Mouse (Mus musculus): ENCODE measurements around the gene Golga5. TPM values are rescaled to one million over a fixed set of nuclear protein-coding genes. Genes with fewer than 3 reads are reported as not detected.

Gene Golga5
- polyA plus RNA-seq, 1 experiment from 2014 or later: 35.3 TPM

DNA sequence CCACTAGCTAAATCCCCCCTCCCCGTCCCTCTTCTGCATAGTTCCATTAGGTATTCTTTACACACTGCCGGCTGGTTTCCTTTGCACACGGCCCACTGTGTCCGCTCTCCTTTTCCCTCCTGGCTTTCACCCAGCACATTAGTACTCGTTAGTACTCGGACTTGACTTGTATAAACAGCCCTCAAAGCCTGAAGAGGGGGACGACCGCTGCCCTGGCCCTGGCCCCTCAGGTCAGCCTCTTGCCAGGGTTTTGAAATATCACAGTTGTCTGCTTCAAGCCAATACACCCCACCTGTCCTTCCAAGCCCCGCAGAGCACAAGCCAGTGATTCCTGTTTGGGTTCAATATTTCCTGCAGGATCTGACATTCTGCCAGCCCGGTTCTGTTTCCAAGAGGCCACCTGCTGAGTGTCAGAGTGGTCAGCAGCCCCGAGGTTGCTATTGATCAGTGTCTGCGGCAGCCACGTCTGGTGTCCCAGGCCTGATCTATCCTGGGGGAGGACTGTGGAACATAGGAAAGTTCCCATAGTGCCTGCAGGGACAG lies 52.9 kb downstream of the Golga5 start:
- H3K27ac ChIP-seq: no peak overlapping the region
- no peak overlapping the region for H3K4me2 ChIP-seq (replicated peaks)
- H3K4me3 ChIP-seq: no peak overlapping the region
- no peaks in the 10 kb centered on the region for H3K9me3 ChIP-seq
- H3K9ac ChIP-seq: no peak overlapping the region
- 0 out of 2 replicates have a peak, but pooled peaks cover 5% of the 10 kb centered on the region for H3K4me1 ChIP-seq
- no peaks in the 10 kb centered on the region for H3K36me3 ChIP-seq
- 46% methylated on average over 13 of the region's 13 CpGs for WGBS
- ATAC-seq (ENCODE audit: low FRiP score, low read depth): no peak
- H3K27me3 ChIP-seq (replicated peaks): no peaks in the 10 kb centered on the region

DNA sequence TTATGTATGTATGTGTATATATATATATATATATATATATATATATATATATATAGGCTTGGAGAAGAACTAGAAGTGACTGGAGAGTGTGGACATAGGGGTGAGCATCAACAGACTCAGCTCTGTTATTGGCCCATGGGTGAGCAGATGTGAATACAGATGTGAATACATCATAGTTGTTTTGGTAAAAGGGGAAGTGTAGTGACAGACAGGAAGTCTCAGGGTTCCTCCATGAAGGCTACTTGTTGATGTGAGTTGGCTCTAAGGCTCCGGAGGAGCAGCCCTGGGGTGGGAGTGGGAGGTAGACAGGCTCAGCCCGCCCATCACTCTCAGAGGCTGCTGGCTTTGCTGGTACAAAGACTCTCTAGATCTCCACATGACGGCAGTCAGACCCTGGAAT lies 55.3 kb downstream of the Golga5 start:
- no peak overlapping the region for H3K4me2 ChIP-seq (replicated peaks)
- H3K4me1 ChIP-seq: 0 out of 2 replicates have a peak, but pooled peaks cover 5% of the 10 kb centered on the region
- no peak overlapping the region for H3K27ac ChIP-seq
- H3K36me3 ChIP-seq: no peaks in the 10 kb centered on the region
- no peak for ATAC-seq (ENCODE audit: low FRiP score, low read depth)
- H3K4me3 ChIP-seq: no peak overlapping the region
- no peaks in the 10 kb centered on the region for H3K9me3 ChIP-seq
- no peaks in the 10 kb centered on the region for H3K27me3 ChIP-seq (replicated peaks)
- H3K9ac ChIP-seq: no peak overlapping the region
- 68% methylated on average over 3 of the region's 3 CpGs for WGBS

DNA sequence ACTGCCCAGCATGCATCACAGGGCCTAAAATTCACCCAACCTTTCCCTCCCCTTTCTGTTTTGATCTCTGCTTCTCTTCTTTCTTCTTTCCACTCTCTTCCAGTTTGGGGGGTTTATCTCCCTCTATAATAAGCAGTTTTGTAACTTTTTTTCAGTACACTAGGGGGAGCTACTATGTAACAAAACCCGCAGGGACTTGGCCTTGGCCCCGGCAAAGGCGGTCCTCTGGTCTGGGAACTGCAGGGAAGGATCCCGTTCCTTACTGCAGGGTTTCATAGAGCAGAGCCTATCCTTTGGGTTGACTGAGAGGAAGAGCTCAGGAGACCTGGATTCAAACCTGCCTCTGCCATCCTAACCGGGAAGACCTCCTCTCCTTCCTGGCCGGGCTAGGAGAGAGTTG lies 55.8 kb downstream of the Golga5 start:
- no peaks in the 10 kb centered on the region for H3K27me3 ChIP-seq (replicated peaks)
- no peaks in the 10 kb centered on the region for H3K36me3 ChIP-seq
- H3K27ac ChIP-seq: no peak overlapping the region
- 21% methylated on average over 6 of the region's 6 CpGs for WGBS
- H3K9ac ChIP-seq: no peak overlapping the region
- H3K4me3 ChIP-seq: no peak overlapping the region
- no peaks in the 10 kb centered on the region for H3K9me3 ChIP-seq
- H3K4me1 ChIP-seq: 0 out of 2 replicates have a peak, but pooled peaks cover 5% of the 10 kb centered on the region
- no peak overlapping the region for H3K4me2 ChIP-seq (replicated peaks)
- ATAC-seq (ENCODE audit: low FRiP score, low read depth): no peak

DNA sequence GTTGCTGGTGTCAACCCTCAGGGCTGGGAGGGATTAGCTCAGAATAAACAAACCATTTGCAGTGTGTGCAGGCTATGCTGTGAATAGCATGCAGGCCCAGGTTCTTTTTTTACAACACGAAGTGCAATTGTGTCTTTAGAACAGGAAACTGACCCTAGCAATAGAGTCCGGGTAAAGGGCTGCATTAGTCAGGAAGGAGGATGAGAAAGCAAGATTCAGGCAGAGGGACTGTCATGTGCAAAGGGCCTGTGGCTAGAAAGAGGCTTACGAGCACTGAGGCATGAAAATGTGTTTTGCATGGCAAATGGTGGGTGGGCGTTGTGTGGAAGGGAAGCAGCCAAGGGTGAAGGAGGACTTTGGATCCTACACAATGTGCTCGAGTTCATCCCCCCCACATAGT lies 59.1 kb downstream of the Golga5 start:
- Histone ChIP-seq H3K9ac (no peak overlapping the region), H3K4me3 (no peak overlapping the region), H3K9me3 (no peaks in the 10 kb centered on the region), H3K27me3 (replicated peaks) (no peaks in the 10 kb centered on the region), H3K4me2 (replicated peaks) (no peak overlapping the region), H3K4me1 (no peaks in the 10 kb centered on the region), H3K27ac (no peak overlapping the region), H3K36me3 (no peaks in the 10 kb centered on the region)
- ATAC-seq (ENCODE audit: low FRiP score, low read depth): no peak
- 78% methylated on average over 5 of the region's 5 CpGs for WGBS

DNA sequence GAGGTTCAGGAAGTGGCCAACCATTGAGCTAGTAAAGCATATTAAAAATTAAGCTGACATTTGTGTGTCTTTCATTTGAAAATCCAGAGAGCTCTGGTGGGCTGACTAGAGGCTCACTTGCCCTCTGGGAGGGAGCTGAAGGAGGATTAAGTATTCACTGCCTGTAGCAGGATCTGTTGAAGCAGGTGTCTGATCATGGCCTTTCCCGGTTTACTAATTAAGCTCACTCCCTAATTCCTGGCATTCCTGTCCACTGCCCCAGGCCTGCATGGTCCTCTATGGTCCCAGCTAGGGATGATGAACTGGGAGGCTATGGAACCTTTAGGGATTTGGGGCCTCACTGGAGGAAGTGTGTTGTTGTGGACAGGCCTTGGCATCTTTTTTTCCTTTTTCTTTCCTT lies 66.9 kb downstream of the Golga5 start:
- 67% methylated on average over 1 of the region's 1 CpGs for WGBS
- ATAC-seq (ENCODE audit: low FRiP score, low read depth): no peak
- Histone ChIP-seq H3K4me2 (replicated peaks) (no peak overlapping the region), H3K27me3 (replicated peaks) (no peaks in the 10 kb centered on the region), H3K36me3 (no peaks in the 10 kb centered on the region), H3K4me1 (no peaks in the 10 kb centered on the region), H3K9me3 (no peaks in the 10 kb centered on the region), H3K27ac (no peak overlapping the region), H3K4me3 (no peak overlapping the region), H3K9ac (no peak overlapping the region)

DNA sequence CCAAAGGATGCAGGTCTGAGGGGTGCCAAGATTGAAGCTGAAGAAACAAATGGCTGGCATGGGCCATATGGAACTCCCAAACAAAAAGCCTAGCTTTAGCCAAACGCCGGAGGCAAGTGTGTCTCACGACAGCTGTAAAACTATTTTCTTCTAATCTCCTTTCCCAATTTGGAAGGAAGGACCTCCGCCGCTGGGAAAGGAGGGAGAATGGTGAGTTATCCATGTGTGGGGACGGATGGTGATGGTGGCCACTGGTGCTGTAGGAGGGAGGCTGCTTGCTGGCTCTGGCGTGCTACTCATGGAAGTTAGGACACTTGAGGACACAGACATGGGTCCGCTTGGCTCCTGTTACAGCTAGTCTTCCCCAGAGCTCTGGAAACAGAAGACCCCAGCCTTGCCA lies 71.3 kb downstream of the Golga5 start:
- Histone ChIP-seq H3K27ac (no peak overlapping the region), H3K4me2 (replicated peaks) (no peak overlapping the region), H3K27me3 (replicated peaks) (no peaks in the 10 kb centered on the region), H3K9me3 (no peaks in the 10 kb centered on the region), H3K36me3 (no peaks in the 10 kb centered on the region), H3K9ac (no peak overlapping the region), H3K4me1 (no peaks in the 10 kb centered on the region), H3K4me3 (no peak overlapping the region)
- ATAC-seq (ENCODE audit: low FRiP score, low read depth): no peak
- 67% methylated on average over 8 of the region's 8 CpGs for WGBS

DNA sequence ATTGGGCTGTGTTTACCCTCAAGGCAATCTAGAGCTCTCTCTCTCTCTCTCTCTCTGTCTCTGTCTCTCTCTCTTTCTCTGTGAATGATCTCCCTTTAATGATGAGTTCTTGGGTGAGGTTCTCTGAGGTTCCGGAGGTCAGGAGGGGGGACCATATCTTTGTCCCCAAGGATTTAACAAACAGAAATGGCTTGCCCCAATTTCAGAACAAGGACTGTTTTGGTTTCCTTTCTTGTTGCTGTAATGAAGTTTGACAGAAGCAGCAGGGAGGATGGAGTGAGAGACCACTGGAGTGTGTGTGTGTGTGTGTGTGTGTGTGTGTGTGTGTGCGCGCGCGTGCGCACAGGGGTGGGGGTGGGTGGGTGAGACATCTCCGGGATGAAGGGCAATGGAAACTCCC lies 72.2 kb downstream of the Golga5 start:
- no peak for ATAC-seq (ENCODE audit: low FRiP score, low read depth)
- no peaks in the 10 kb centered on the region for H3K36me3 ChIP-seq
- no peak overlapping the region for H3K9ac ChIP-seq
- H3K4me1 ChIP-seq: no peaks in the 10 kb centered on the region
- WGBS: 97% methylated on average over 7 of the region's 7 CpGs
- no peak overlapping the region for H3K27ac ChIP-seq
- H3K9me3 ChIP-seq: no peaks in the 10 kb centered on the region
- H3K27me3 ChIP-seq (replicated peaks): no peaks in the 10 kb centered on the region
- H3K4me2 ChIP-seq (replicated peaks): no peak overlapping the region
- H3K4me3 ChIP-seq: no peak overlapping the region

DNA sequence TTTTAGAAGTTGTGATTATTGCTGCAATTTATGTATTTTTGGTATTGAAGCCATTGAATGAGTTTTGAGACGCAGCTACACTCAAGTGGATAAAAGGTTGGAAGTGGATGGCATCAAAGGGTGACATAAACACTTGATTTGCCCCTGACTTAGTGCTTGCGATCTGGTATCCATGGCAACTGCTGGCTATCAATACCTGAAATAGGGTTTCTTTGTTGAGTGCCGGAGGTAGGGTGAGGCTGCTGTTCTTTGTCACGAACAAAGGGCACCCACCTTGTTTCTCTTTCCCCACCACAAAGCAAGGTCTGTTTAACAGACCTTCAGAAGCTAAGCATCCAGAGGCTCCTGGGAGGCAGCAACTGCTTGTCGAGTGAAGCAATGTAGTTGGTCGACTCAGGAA lies 76.2 kb downstream of the Golga5 start:
- Histone ChIP-seq H3K36me3 (no peaks in the 10 kb centered on the region), H3K4me3 (no peak overlapping the region), H3K27ac (no peak overlapping the region), H3K4me1 (no peaks in the 10 kb centered on the region; the same call in 1 of the 2 replicates), H3K9ac (no peak overlapping the region), H3K4me2 (replicated peaks) (no peak overlapping the region), H3K9me3 (no peaks in the 10 kb centered on the region), H3K27me3 (replicated peaks) (no peaks in the 10 kb centered on the region)
- WGBS: 63% methylated on average over 6 of the region's 6 CpGs
- no peak for ATAC-seq (ENCODE audit: low FRiP score, low read depth)

Other genes with a start within 250 kb of the Golga5 start
- 4.0 and 5.6 TPM in 2 replicates for gene Rin3, start 186.1 kb upstream of the Golga5 start, polyA plus RNA-seq (2016; fragmentation: Nextera tagmentation; extraction: Ambion mirVana)
- 69.9 and 71.8 TPM in 2 replicates for gene Lgmn, start 29.3 kb upstream of the Golga5 start, polyA plus RNA-seq (2016; fragmentation: Nextera tagmentation; extraction: Ambion mirVana)
- 72.4 and 78.1 TPM in 2 replicates for gene Chga, start 85.8 kb downstream of the Golga5 start, polyA plus RNA-seq (2016; fragmentation: Nextera tagmentation; extraction: Ambion mirVana)
- gene Itpk1, start 235.8 kb downstream of the Golga5 start, polyA plus RNA-seq (2016; fragmentation: Nextera tagmentation; extraction: Ambion mirVana): 24.7 and 28.0 TPM in 2 replicates

Measured in neural tube, embryonic 12.5 days (tissue).